Mouse (Mus musculus): ENCODE data around the gene Efcab1.

Efcab1 gene

DNA sequence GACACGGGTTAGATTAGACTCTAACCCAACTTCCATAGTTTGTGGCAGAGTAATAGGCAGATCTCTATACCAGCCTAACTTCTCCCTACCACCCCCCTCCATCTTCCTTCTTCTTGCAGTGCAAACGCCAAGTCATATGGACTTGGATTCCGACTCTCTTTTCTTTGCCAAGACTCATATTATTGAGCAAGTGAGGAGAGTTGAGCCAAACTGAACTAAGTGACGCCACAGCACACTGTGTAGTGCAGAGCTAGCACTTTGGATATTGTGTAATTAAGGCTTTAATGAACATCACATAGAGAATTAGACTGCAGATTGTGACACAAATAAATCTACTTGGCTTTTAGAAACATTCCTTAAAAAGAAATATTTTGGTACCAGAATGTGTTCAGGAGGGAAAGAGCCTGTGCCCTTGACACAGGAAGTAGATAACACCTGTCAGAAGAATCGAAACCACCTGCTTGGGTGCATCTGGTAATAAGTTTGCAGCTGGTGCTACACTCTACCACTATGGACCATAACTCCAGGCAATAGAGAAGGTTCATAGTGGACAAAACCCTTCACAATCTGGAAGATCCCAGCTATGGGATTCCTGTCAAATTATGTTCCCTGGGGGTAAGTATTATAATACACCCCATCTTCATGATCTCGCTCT, 83.3 kb downstream of the Efcab1 start:
- TF ChIP-seq GATA4 (IDR thresholded peaks at IDR 0.05; ENCODE audit: insufficient replicate concordance, low read length): no peak

DNA sequence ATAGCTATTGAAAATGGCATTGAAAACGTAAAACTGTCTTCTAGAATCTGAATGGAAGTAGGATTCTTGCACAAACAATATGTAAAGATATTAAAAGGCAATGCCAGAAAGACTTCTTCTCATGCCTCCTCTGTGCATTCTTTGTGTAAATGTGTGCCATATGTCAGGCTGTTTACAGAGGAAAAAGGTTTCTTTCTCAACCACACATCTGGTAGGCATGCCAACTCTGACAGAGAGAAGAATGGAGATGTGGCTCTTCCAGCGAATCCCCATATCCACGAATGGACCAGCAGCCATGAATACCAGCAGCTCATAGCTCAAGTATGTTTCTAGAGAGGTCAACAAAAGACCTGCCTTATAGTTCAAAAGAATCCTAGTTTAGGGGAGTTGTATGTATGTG, 84.6 kb downstream of the Efcab1 start:
- no peak for TF ChIP-seq GATA4 (IDR thresholded peaks at IDR 0.05; ENCODE audit: insufficient replicate concordance, low read length)

DNA sequence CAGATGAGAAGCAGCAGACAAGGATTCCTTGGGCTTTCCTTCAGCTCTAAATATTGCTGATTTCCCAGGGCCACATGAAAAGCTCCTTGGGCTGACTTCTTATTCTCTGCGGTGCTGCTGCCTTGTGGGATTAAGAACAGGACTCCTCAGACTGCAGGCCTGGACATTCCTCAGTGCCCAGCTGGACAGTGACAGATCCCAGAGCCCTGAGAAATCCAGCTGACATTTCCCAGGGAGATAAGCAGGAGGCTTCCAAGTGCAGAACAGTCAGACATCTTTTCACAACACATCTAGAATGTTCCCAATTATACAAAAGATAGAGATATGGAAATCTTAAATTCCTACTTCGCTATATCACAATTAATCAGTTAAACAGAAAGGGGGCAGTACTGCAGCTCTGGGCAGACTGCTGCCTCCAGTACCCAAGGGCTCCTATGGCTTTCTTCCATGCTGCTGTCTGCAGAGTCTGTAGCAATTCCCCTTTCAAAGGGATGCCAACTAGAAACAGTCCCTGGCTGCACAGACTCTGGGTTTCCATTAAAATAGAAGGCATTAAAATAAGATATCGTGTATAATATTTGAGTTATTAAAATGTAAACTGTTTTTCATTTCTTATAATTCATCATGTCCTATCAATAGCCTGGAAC, 86.2 kb downstream of the Efcab1 start:
- TF ChIP-seq GATA4 (IDR thresholded peaks at IDR 0.05; ENCODE audit: insufficient replicate concordance, low read length): peak; percentile 76

DNA sequence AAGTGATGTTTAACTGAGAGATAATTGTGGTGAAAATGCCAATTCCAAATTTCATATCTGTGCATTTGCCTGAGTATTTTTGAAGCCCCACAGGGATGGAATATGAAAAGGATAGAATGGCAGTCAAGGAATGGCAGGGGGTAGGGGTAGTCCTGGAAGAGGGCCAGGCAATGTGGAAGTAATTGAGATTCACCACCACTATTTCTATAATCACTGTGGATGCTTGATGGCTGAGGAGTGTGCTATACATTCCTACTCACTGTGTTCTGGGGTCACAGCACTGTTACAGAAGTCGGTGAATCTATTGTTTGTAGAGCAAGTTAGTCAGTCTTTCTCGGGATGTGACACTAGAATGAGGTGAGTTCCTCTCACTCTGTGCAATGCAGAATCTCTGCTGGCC, 108.3 kb downstream of the Efcab1 start:
- no peak for TF ChIP-seq GATA4 (IDR thresholded peaks at IDR 0.05; ENCODE audit: insufficient replicate concordance, low read length)
